Mouse (Mus musculus) effector memory CD4-positive, alpha-beta T cell, adult 7 months (primary cell): ENCODE measurements around the gene Krt90. TPM values are rescaled to one million over a fixed set of nuclear protein-coding genes. Genes with fewer than 3 reads are reported as not detected.

Experiments
- polyA plus RNA-seq: library from polyadenylated mRNA; unstranded; fragments of 100-300 nt; shearing (Covaris generic); gene quantifications from one replicate; pipeline ENCODE4 v1.2.1, GENCODE M21; 2017

The Krt90 gene
- not detected for polyA plus RNA-seq

DNA sequence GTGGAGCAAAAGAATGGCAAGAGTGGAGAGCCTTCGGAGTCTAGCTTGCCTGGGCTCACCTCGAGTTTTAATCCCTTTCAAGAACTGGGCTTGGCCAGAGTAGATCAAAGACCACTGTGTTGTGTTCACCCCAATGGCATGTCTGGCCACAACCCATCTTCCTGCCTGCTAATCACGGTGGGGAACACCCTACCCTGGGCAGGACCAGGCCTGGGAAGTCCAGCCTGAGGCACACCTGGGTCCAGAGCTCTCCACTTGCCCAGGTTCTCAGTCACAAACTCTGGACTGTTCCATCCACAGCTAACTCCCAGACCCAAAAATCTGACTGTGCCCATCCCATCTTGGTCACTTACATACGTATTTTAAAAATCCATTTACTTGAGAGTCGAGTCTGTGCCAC, at the start of gene Krt90:
TSS of gene Krt90 (minus strand) at position 101 of the 400 bp plus-strand sequence.

DNA sequence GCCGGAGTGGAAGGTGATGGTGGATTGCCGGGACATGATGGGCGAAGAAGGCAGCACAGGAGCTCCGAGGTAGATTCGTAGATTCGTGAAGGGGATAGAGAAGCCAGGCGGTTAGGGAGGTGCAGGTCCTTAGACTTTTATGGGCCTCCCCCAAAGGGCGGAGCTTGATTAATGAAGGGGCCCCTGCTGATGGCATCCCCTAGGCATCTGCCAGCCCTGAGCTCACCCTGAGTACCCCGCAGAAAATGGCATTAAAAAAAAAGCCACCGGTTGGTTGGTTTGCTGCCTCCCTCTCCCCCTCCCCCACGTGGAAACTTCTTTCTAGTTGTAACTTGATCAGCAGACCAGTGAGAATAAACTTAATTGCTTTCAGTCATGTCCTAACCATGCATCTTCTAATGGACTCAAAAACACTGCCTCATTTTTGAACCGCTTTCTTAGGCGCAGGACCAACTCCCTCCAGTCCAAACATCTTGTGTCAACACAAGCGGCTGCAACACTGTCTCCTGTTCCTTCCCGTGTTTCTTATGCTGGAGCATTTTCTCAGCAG, 11.1 kb upstream of the Krt90 start, which contains the start of gene Krt75:
TSS of gene Krt75 (minus strand) at position 109 of the 550 bp plus-strand sequence.

GRCm38 (mm10) chr15:101550567-101550966, 12.2 kb downstream of the Krt90 start, which contains the start of gene Krt82:
TSS of gene Krt82 (minus strand) at chr15:101550667.

GRCm38 (mm10) chr15:101532720-101533119, 30.0 kb downstream of the Krt90 start, which contains the start of gene Krt84:
TSS of gene Krt84 (minus strand) at chr15:101532820.

DNA sequence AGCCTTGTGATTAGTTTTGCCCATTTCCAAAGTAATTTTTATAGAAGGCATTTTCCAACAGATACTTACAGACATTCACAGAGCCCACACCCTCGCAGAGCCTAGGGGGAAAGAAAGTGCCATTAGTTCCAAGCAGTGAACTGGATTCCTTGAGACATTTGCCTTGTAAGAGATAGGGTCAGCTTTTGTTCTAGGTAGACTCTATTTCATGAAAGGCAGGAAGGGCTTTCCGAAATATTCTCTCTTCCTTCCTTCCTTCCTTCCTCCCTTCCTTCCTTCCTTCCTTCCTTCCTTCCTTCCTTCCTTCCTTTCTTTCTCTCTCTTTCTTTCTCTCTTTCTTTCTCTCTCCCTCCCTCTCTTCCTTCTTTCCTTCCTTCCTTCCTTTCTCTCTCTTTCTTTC, 45.6 kb downstream of the Krt90 start, which contains the start of gene Gm49425:
TSS of gene Gm49425 (minus strand) at position 101 of the 400 bp plus-strand sequence.

Other genes with a start within 250 kb of the Krt90 start
- gene Krt80, start 192.8 kb downstream of the Krt90 start, polyA plus RNA-seq, result 0.46 TPM
- gene Krt7, start 151.9 kb downstream of the Krt90 start, polyA plus RNA-seq, result 0.21 TPM
- gene Krt87, start 124.1 kb downstream of the Krt90 start, polyA plus RNA-seq, result not detected
- gene Krt88, start 115.2 kb downstream of the Krt90 start, polyA plus RNA-seq, result not detected
- gene Krt81, start 99.2 kb downstream of the Krt90 start, polyA plus RNA-seq, result not detected
- not detected for gene Krt86, start 89.5 kb downstream of the Krt90 start, polyA plus RNA-seq
- 21.6 TPM for gene Krt83, start 71.4 kb downstream of the Krt90 start, polyA plus RNA-seq
- not detected for gene Gm49425, start 45.7 kb downstream of the Krt90 start, polyA plus RNA-seq
- not detected for gene Krt84, start 30.1 kb downstream of the Krt90 start, polyA plus RNA-seq
- not detected for gene Krt82, start 12.3 kb downstream of the Krt90 start, polyA plus RNA-seq
- 0.61 TPM for gene Krt75, start 11.0 kb upstream of the Krt90 start, polyA plus RNA-seq
- gene Gm5414, start 65.2 kb upstream of the Krt90 start, polyA plus RNA-seq, result not detected
- gene Gm5478, start 84.4 kb upstream of the Krt90 start, polyA plus RNA-seq, result not detected
- gene Krt6b, start 117.3 kb upstream of the Krt90 start, polyA plus RNA-seq, result not detected
- gene Krt6a, start 131.4 kb upstream of the Krt90 start, polyA plus RNA-seq, result not detected
- not detected for gene Krt5, start 149.9 kb upstream of the Krt90 start, polyA plus RNA-seq
- gene Krt71, start 180.2 kb upstream of the Krt90 start, polyA plus RNA-seq, result not detected
- gene Krt72, start 223.5 kb upstream of the Krt90 start, polyA plus RNA-seq, result not detected
- gene Krt73, start 239.4 kb upstream of the Krt90 start, polyA plus RNA-seq, result 0.17 TPM